Mouse (Mus musculus) embryonic fibroblast, embryonic 13.5 days (primary cell): ENCODE measurements around the gene Atxn7l1.

Experiments
- CTCF ChIP-seq: IDR thresholded peaks from 2 replicates; pipeline ENCODE4 v1.5.1; 2011; ENCODE audit warnings: mild to moderate bottlenecking, control low read depth, low read length, moderate library complexity, borderline replicate concordance; ENCODE audit not compliant: insufficient read depth
- POLR2A ChIP-seq: IDR thresholded peaks from 2 replicates; pipeline ENCODE4 v1.6.1; 2011; ENCODE audit warnings: low read depth, mild to moderate bottlenecking, control low read depth, low read length, moderate library complexity

GRCm38 (mm10) chr12:33344970-33345772 lies 197.7 kb downstream of the Atxn7l1 start:
- TF ChIP-seq POLR2A (no peak), CTCF (no peak)
